Mouse (Mus musculus): ENCODE results near the gene Creb1.

- no peak for TF ChIP-seq POLR2AphosphoS5 (IDR thresholded peaks at IDR 0.05; ENCODE audit: insufficient replicate concordance, low read depth, low read length)
- no peak for TF ChIP-seq CTCF (IDR thresholded peaks at IDR 0.05; ENCODE audit: low read depth, low read length)
- no peak for TF ChIP-seq TAL1 (conservative IDR thresholded peaks at IDR 0.05; ENCODE audit: low read depth, low read length)
Observed at GRCm38 (mm10) chr1:64641069-64641468, 108.6 kb downstream of the Creb1 start.
